Mouse (Mus musculus) heart, adult 2 months (tissue): Measurements from ENCODE around the gene Cxcl9. TPM values are rescaled to one million over a fixed set of nuclear protein-coding genes. Genes with fewer than 3 reads are reported as not detected.
A peak's percentile ranks its signal among the peaks of the same experiment; 100 is the strongest.

Experiments used
- DNase-seq, 2 experiments: peaks; one replicate each; pipeline ENCODE4 v3.0.0; 2021
- H3K27ac ChIP-seq: fragments of 200-600 bp; 2 replicates; pipeline ENCODE4 v1.8.1; 2022
- H3K27me3 ChIP-seq: fragments of 200-500 bp; 2 replicates; pipeline ENCODE4 v1.6.1; 2012; ENCODE audit warnings: mild to moderate bottlenecking, low read length, inconsistent platforms, mixed read lengths; ENCODE audit not compliant: control insufficient read depth, insufficient read depth
- H3K36me3 ChIP-seq: fragments of 200-500 bp; 2 replicates; pipeline ENCODE4 v1.6.1; 2012; ENCODE audit warnings: low read length, inconsistent platforms; ENCODE audit not compliant: control insufficient read depth, insufficient read depth
- H3K4me1 ChIP-seq: fragments of 200-500 bp; 2 replicates; pipeline ENCODE4 v1.6.1; 2011; ENCODE audit warnings: low read length; ENCODE audit not compliant: control insufficient read depth, insufficient read depth
- H3K4me3 ChIP-seq: fragments of 200-600 bp; 2 replicates; pipeline ENCODE4 v1.8.1; 2022
- H3K79me2 ChIP-seq: fragments of 200-500 bp; replicated peaks from 2 replicates; pipeline ENCODE4 v1.6.1; 2012; ENCODE audit warnings: mild to moderate bottlenecking, inconsistent platforms, low read length, moderate library complexity, mixed read lengths; ENCODE audit not compliant: control insufficient read depth, insufficient read depth
- H3K9ac ChIP-seq: fragments of 200-500 bp; 2 replicates; pipeline ENCODE4 v1.6.1; 2012; ENCODE audit warnings: low read depth, mild to moderate bottlenecking, control low read depth, inconsistent platforms, low read length, mixed read lengths
- CTCF ChIP-seq: fragments of 200-600 bp; IDR thresholded peaks from 2 replicates; pipeline ENCODE4 v1.8.1; 2022; ENCODE audit warnings: antibody characterized with exemption, mild to moderate bottlenecking, moderate library complexity
- EP300 ChIP-seq: fragments of 200-500 bp; IDR thresholded peaks from 2 replicates; pipeline ENCODE4 v1.6.1; 2011; ENCODE audit warnings: low read depth, low read length, control low read depth; ENCODE audit not compliant: insufficient read depth
- POLR2A ChIP-seq: fragments of 200-500 bp; IDR thresholded peaks from 2 replicates; pipeline ENCODE4 v1.6.1; 2011; ENCODE audit warnings: mild to moderate bottlenecking, low read depth, low read length, control low read depth; ENCODE audit not compliant: insufficient read depth
- WGBS: fragments of 180-500 bp; shearing (Covaris S2); methylation state at CpG from one replicate; pipeline ENCODE4 v1.1.7; 2018; 5-methylcytosine and 5-hydroxymethylcytosine counted together
- intact Hi-C: fragments of 180-260 bp; cut with DNase I; formaldehyde crosslinking; loops from one replicate; pipeline ENCODE4 v1.15.1; 2025
- polyA plus RNA-seq: library from polyadenylated mRNA; depleted of rRNA; stranded (reverse); fragments of >200 nt; gene quantifications from 2 replicates; pipeline ENCODE4 v1.2.3, GENCODE M21; 2012
- total RNA-seq, 2 experiments: library from RNA; stranded (reverse); gene quantifications; 2 replicates each; pipeline ENCODE4 v1.2.3; 2021

Cxcl9 gene
- total and polyA plus RNA-seq, 3 experiments: 2.8 to 21.0 (median 3.0) TPM

- Histone ChIP-seq H3K27ac (no peak overlapping the region), H3K9ac (no peak overlapping the region), H3K79me2 (no peaks in the 10 kb centered on the region), H3K27me3 (no peaks in the 10 kb centered on the region), H3K4me3 (no peak overlapping the region), H3K4me1 (peaks cover 2% of the 10 kb centered on the region), H3K36me3 (no peaks in the 10 kb centered on the region)
- no peak for TF ChIP-seq POLR2A
- no peak for TF ChIP-seq CTCF
- no peak for TF ChIP-seq EP300
- no peak for DNase-seq
- WGBS: 53% methylated on average over 8 of the region's 8 CpGs
- intact Hi-C loops: no loop called here
These were observed 6.1 kb downstream of the Cxcl9 start for GRCm38 (mm10) chr5:92321631-92322400.

GRCm38 (mm10) chr5:92318596-92318995, 9.3 kb downstream of the Cxcl9 start:
- H3K27ac ChIP-seq: no peak overlapping the region
- no peak overlapping the region for H3K9ac ChIP-seq
- no peak overlapping the region for H3K4me3 ChIP-seq
- intact Hi-C loops: no loop called here
- H3K36me3 ChIP-seq: no peaks in the 10 kb centered on the region
- 85% methylated on average over 14 of the region's 14 CpGs for WGBS
- peaks cover 2% of the 10 kb centered on the region for H3K4me1 ChIP-seq
- no peak for DNase-seq
- H3K27me3 ChIP-seq: no peaks in the 10 kb centered on the region
- TF ChIP-seq CTCF (no peak), EP300 (no peak), POLR2A (no peak)
- H3K79me2 ChIP-seq: no peaks in the 10 kb centered on the region

- Histone ChIP-seq H3K9ac (no peak overlapping the region), H3K27me3 (no peaks in the 10 kb centered on the region), H3K79me2 (no peaks in the 10 kb centered on the region), H3K4me1 (peaks cover 2% of the 10 kb centered on the region), H3K4me3 (no peak overlapping the region), H3K36me3 (no peaks in the 10 kb centered on the region), H3K27ac (no peak overlapping the region)
- WGBS: 81% methylated on average over 7 of the region's 7 CpGs
- DNase-seq: no peak
- TF ChIP-seq EP300: no peak
- no peak for TF ChIP-seq CTCF
- TF ChIP-seq POLR2A: no peak
- intact Hi-C loops: no loop called here
These were observed 9.8 kb downstream of the Cxcl9 start for GRCm38 (mm10) chr5:92318119-92318518.

GRCm38 (mm10) chr5:92313776-92314175, 14.1 kb downstream of the Cxcl9 start:
- Histone ChIP-seq H3K4me1 (peaks cover 6% of the 10 kb centered on the region), H3K4me3 (no peak overlapping the region), H3K79me2 (no peaks in the 10 kb centered on the region), H3K27me3 (no peaks in the 10 kb centered on the region), H3K9ac (no peak overlapping the region), H3K36me3 (no peaks in the 10 kb centered on the region), H3K27ac (peak overlapping the region; percentile 40; the same call in 1 of the 2 replicates)
- DNase-seq: no peak
- intact Hi-C loops: loop anchor here (2.0 to 5.0 kb wide), 2 partner anchors 19 to 39 kb away; no protein-coding TSS in a partner anchor
- WGBS: 39% methylated on average over 7 of the region's 7 CpGs
- TF ChIP-seq EP300: no peak
- TF ChIP-seq POLR2A: no peak
- no peak for TF ChIP-seq CTCF

GRCm38 (mm10) chr5:92312046-92312715, 15.7 kb downstream of the Cxcl9 start:
- no peak overlapping the region for H3K9ac ChIP-seq
- no peaks in the 10 kb centered on the region for H3K79me2 ChIP-seq
- no peak overlapping the region for H3K27ac ChIP-seq
- H3K36me3 ChIP-seq: no peaks in the 10 kb centered on the region
- no peaks in the 10 kb centered on the region for H3K27me3 ChIP-seq
- peak; percentile 84 to 85 for DNase-seq
- no peak overlapping the region for H3K4me3 ChIP-seq
- WGBS: 12% methylated on average over 13 of the region's 13 CpGs
- TF ChIP-seq POLR2A (no peak), CTCF (peak; percentile 90), EP300 (no peak)
- intact Hi-C loops: loop anchor here (1.0 to 5.0 kb wide), 2 partner anchors 40 to 69 kb away; no protein-coding TSS in a partner anchor
- peaks cover 6% of the 10 kb centered on the region for H3K4me1 ChIP-seq
